Mouse (Mus musculus): ENCODE data around the gene Zmynd12. TPM values are rescaled to one million over a fixed set of nuclear protein-coding genes. Genes with fewer than 3 reads are reported as not detected.

The Zmynd12 gene
- total RNA-seq, 2 experiments from 2014 or later: 1.9 to 2.6 TPM

- peak; percentile 21 for DNase-seq
Measured at GRCm38 (mm10) chr4:119447786-119448185, 25.2 kb downstream of the Zmynd12 start.

GRCm38 (mm10) chr4:119450436-119450835 is 27.8 kb downstream of the Zmynd12 start:
- no peak for DNase-seq

GRCm38 (mm10) chr4:119453128-119453527 is 30.5 kb downstream of the Zmynd12 start:
- DNase-seq: no peak

GRCm38 (mm10) chr4:119453533-119453932 is 30.9 kb downstream of the Zmynd12 start:
- DNase-seq: no peak

GRCm38 (mm10) chr4:119460296-119460695 is 37.7 kb downstream of the Zmynd12 start:
- DNase-seq: peak; percentile 46

GRCm38 (mm10) chr4:119460728-119461141 is 38.1 kb downstream of the Zmynd12 start:
- peak; percentile 31 for DNase-seq

- DNase-seq: no peak
Measured at GRCm38 (mm10) chr4:119462457-119462856, 39.8 kb downstream of the Zmynd12 start.

- DNase-seq: peak; percentile 76
Measured at GRCm38 (mm10) chr4:119462858-119463755, 40.5 kb downstream of the Zmynd12 start.

GRCm38 (mm10) chr4:119463756-119464419 is 41.3 kb downstream of the Zmynd12 start:
- DNase-seq: no peak

- no peak for DNase-seq
Measured at GRCm38 (mm10) chr4:119465841-119466240, 43.2 kb downstream of the Zmynd12 start.

GRCm38 (mm10) chr4:119467720-119468380 is 45.2 kb downstream of the Zmynd12 start:
- DNase-seq: peak; percentile 32

GRCm38 (mm10) chr4:119472545-119472944 is 49.9 kb downstream of the Zmynd12 start:
- DNase-seq: no peak

- DNase-seq: no peak
Measured at GRCm38 (mm10) chr4:119473150-119473549, 50.5 kb downstream of the Zmynd12 start.

GRCm38 (mm10) chr4:119483051-119483450 is 60.4 kb downstream of the Zmynd12 start:
- peak; percentile 64 for DNase-seq

- DNase-seq: no peak
Measured at GRCm38 (mm10) chr4:119484882-119485281, 62.3 kb downstream of the Zmynd12 start.

- DNase-seq: no peak
Measured at GRCm38 (mm10) chr4:119489666-119490065, 67.1 kb downstream of the Zmynd12 start.

- peak; percentile 40 for DNase-seq
Measured at GRCm38 (mm10) chr4:119490806-119491205, 68.2 kb downstream of the Zmynd12 start.

GRCm38 (mm10) chr4:119492291-119492932 is 69.8 kb downstream of the Zmynd12 start, which contains the start of gene Rimkla:
Gene Rimkla, minus strand, starts transcription at chr4:119492628.
- peak; percentile 82 for DNase-seq

GRCm38 (mm10) chr4:119492933-119493327 is 70.3 kb downstream of the Zmynd12 start:
- no peak for DNase-seq

- no peak for DNase-seq
Measured at GRCm38 (mm10) chr4:119498319-119498848, 75.8 kb downstream of the Zmynd12 start.

- DNase-seq: no peak
Measured at GRCm38 (mm10) chr4:119511591-119511990, 89.0 kb downstream of the Zmynd12 start.

GRCm38 (mm10) chr4:119512731-119513141 is 90.1 kb downstream of the Zmynd12 start:
- no peak for DNase-seq
